Mouse (Mus musculus): ENCODE measurements around the gene Msn.
"Not testable (repeated sequence)": the region's sequence is repeated elsewhere in the genome, so short reads cannot be mapped to it uniquely, and the experiment has no call there.

Gene Msn

GRCm38 (mm10) chrX:96134840-96135580, 39.2 kb downstream of the Msn start:
- intact Hi-C loops (cut with DNase I) = loop anchor here (5.0 kb wide), 1 partner anchor 113 kb away; no protein-coding TSS in a partner anchor

- intact Hi-C loops (cut with DNase I) = no loop called here
Measured at GRCm38 (mm10) chrX:96135581-96135980, 39.7 kb downstream of the Msn start.

- intact Hi-C loops (cut with DNase I) = no loop called here
Measured at GRCm38 (mm10) chrX:96139262-96139661, 43.4 kb downstream of the Msn start.

GRCm38 (mm10) chrX:96144960-96145488, 49.2 kb downstream of the Msn start:
- intact Hi-C loops (cut with DNase I) = no loop called here

GRCm38 (mm10) chrX:96148217-96148616, 52.4 kb downstream of the Msn start:
- intact Hi-C loops (cut with DNase I) = no loop called here

GRCm38 (mm10) chrX:96153362-96153761, 57.5 kb downstream of the Msn start:
- intact Hi-C loops (cut with DNase I) = no loop called here

GRCm38 (mm10) chrX:96157936-96158335, 62.1 kb downstream of the Msn start:
- intact Hi-C loops (cut with DNase I) = no loop called here

GRCm38 (mm10) chrX:96162571-96162970, 66.7 kb downstream of the Msn start:
- intact Hi-C loops (cut with DNase I) = no loop called here

GRCm38 (mm10) chrX:96171645-96172388, 76.0 kb downstream of the Msn start:
- intact Hi-C loops (cut with DNase I) = no loop called here

- intact Hi-C loops (cut with DNase I) = loop anchor here (2.0 kb wide), 1 partner anchor 160 kb away; no protein-coding TSS in a partner anchor
Measured at GRCm38 (mm10) chrX:96178437-96178836, 82.6 kb downstream of the Msn start.

- intact Hi-C loops (cut with DNase I) = no loop called here
Measured at GRCm38 (mm10) chrX:96184100-96184732, 88.4 kb downstream of the Msn start.

- intact Hi-C loops (cut with DNase I) = not testable (repeated sequence)
Measured at GRCm38 (mm10) chrX:96205143-96205542, 109.3 kb downstream of the Msn start.

- intact Hi-C loops (cut with DNase I) = no loop called here
Measured at GRCm38 (mm10) chrX:96206872-96207271, 111.0 kb downstream of the Msn start.

GRCm38 (mm10) chrX:96218088-96218487, 122.2 kb downstream of the Msn start:
- intact Hi-C loops (cut with DNase I) = no loop called here

Measured in adrenal gland (tissue).